Mouse (Mus musculus) adrenal gland, adult (tissue): Measurements from ENCODE around the gene Ttll13.
A peak's percentile ranks its signal among the peaks of the same experiment; 100 is the strongest.

Source experiments
- DNase-seq, 2 experiments: peaks; one replicate each; pipeline ENCODE4 v3.0.0; 2022 to 2023; ENCODE audit warnings: low spot score in 1 of 2; ENCODE audit not compliant: inconsistent age in 2 of 2

Gene Ttll13

GRCm38 (mm10) chr7:80261372-80261990 is 15.3 kb downstream of the Ttll13 start:
- no peak for DNase-seq

- peak; percentile 47 to 84 for DNase-seq
These were observed 18.4 kb downstream of the Ttll13 start for GRCm38 (mm10) chr7:80264606-80265005.

DNA sequence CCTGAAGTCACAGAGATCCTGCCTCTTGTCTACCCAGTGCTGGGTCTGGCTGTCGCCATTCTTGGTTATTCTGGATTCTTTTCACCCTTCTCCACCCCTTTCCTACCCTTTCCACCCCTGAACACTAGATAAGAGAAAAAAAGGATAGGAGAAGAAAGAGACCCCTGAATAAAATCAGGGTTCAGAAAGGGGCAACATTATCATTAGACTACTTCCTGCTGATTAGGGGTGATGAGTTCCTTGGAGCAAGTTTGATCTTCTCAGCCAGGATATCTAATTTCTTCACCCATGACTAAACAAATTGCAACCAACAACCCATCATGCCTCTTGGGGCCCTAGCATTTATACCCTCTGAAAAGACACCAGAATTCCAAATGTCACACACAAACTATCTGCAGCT is 21.6 kb downstream of the Ttll13 start:
- DNase-seq, result no peak

GRCm38 (mm10) chr7:80268897-80269750 is 22.9 kb downstream of the Ttll13 start, which contains the start of gene Vps33b:
Vps33b (plus strand) TSS chr7:80269649.
- peak; percentile 95 to 98 for DNase-seq

GRCm38 (mm10) chr7:80269751-80270255 is 23.6 kb downstream of the Ttll13 start:
- DNase-seq, result no peak

DNA sequence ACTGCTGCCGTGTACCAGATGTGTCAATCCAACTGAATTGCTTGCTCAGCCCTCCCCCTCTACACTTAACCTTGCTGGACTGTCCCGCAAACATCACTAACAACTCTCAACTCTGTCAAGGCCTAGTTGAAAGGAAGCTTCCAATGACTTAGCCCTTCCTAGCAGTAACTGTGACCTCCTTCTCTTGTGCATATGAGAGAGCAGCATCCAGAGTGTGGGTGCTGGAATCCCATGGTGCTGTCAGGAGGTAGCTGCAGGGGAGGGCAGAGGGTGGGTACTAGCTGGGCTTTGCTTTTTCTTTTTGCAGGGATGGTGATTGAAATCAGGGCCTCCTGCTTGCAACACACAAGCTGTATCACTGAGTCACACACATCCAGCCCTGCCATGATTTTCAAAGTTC is 27.3 kb downstream of the Ttll13 start:
- DNase-seq, result peak in 1 of 2 experiments; percentile 80

DNA sequence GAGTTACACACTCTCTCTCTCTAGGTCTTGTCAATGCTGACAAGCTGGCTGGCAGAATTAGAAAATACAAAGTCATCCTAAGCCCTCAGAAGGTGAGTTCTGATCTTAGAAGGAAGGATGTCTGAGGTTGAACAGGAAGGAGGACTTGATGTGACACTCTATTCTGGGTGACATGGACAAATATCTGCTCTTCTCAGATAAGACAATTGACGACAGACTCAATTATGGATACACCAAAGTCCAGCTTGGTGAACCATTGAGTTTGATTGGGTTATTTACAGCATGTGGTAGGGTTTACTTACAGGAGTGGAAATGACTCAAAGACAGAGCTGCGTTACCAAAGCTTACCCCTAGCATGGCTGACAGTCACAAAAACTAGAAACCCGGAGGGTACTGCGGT is 30.2 kb downstream of the Ttll13 start:
- DNase-seq, result no peak

DNA sequence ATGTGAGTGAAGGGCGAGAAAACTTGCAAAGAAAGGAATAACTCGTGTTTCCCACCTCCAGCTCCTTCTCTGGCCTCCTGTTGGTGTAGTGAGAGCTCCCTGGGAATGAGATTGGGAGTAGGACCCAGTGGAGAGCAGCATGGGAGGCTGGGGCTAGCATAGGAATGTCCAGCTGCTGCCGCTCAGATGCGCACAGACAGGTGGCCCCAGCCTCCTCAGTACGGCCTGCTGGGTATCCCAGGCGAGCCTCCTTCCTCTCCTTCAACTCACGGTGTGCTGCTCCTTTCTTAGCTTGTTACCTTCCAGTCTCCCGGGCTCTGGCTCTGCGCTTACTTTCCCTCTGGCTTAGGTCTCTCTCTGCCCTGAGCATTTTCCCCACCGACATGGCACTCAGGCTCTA is 33.9 kb downstream of the Ttll13 start:
- no peak for DNase-seq

GRCm38 (mm10) chr7:80280998-80281397 is 34.8 kb downstream of the Ttll13 start:
- no peak for DNase-seq

- peak; percentile 43 to 75 for DNase-seq
These were observed 35.5 kb downstream of the Ttll13 start for GRCm38 (mm10) chr7:80281646-80282045.

DNA sequence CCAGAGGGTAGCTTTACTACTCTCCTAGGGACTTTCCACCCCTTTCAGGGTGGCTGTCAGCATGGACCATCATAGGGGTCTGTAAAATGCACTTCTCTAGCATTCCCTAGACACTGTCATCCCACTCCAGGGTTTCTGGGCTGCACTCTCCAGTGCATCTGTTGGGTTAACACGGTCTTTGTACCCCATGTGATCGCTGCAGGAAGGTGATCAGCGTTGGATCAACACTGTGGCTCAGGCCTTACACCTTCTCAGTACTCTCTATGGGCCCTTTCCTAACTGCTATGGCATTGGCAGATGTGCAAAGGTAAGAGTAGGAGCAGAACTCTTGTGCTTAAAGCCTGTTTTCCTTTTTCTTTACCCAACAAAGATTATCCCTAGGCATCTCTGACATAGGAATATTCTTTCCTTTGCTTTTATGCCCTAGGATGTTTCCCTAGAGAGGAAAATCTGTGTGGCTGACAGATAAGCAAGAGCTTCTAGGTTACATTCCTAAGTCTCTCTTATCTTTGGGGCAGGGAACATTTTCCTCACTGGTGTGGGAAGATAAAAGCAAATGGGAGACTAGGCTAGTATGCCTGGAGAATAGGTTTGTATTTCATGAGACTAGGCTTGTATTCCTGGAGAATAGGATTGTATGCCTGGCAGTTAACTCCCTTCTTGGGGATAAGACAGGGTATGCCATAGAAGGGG is 37.2 kb downstream of the Ttll13 start:
- DNase-seq, result no peak

- no peak for DNase-seq
These were observed 38.2 kb downstream of the Ttll13 start for GRCm38 (mm10) chr7:80284391-80284790.

DNA sequence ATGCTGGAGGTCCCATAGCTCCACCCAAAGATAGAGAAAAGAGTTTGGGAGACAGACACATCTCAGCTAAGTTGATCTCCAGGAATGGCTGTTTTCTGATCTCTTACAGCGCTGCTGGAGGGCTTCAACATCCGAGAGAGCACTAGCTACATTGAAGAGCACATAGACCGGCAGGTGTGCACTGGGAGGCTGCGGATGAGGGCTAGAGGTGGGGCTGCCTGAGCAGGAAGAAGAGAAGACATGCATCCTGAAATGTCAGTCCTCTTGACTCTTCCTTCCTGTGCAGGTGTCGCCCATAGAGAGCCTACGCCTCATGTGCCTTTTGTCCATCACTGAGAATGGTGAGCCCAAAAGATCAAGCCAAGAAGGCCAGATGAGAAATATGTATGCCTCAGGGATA is 39.5 kb downstream of the Ttll13 start:
- no peak for DNase-seq

DNA sequence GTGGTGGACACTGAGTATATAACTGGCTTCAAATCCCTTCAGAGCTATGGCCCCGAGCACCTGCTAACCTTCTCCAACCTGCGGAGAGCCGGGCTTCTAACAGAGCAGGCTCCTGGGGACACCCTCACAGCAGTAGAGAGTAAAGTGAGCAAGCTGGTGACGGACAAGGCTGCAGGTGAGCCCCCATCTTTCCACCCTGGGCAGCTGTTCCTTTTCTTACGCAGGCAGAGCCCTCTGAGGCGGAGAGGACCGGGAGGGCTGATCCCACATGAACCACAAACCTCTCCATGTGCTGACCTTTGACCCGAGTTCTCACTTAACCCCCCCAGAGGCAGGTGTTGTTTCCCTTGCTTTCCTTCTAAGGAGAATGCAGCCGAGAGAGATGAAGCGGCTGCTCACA is 41.6 kb downstream of the Ttll13 start:
- DNase-seq, result no peak

- DNase-seq, result peak; percentile 99 to 100
These were observed 48.0 kb downstream of the Ttll13 start, which contains the start of gene Prc1 for GRCm38 (mm10) chr7:80294062-80294763. Prc1 (plus strand) TSS chr7:80294450.

- no peak for DNase-seq
These were observed 48.8 kb downstream of the Ttll13 start for GRCm38 (mm10) chr7:80294764-80295648.

- DNase-seq, result no peak
These were observed 50.3 kb downstream of the Ttll13 start for GRCm38 (mm10) chr7:80296462-80296861.

DNA sequence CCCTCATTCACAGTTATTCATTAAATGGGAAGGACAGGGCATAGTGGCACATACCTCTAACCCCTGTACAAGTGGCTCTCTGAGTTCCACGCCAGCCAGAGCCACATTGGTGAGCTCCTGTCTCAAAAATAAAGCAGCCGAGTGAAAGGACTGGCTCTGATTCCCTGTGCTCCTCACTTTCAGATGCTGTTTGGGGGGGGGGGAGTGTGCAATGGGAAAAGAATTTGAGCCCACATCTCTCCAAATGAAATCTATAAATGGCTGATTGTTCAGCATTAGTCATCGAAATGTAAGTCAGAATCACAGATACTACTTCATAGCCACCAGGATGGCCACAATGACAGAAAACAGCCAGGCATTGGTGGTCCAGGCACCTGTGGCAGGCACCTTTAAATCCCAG is 50.9 kb downstream of the Ttll13 start:
- no peak for DNase-seq

GRCm38 (mm10) chr7:80298754-80299153 is 52.6 kb downstream of the Ttll13 start:
- no peak for DNase-seq

DNA sequence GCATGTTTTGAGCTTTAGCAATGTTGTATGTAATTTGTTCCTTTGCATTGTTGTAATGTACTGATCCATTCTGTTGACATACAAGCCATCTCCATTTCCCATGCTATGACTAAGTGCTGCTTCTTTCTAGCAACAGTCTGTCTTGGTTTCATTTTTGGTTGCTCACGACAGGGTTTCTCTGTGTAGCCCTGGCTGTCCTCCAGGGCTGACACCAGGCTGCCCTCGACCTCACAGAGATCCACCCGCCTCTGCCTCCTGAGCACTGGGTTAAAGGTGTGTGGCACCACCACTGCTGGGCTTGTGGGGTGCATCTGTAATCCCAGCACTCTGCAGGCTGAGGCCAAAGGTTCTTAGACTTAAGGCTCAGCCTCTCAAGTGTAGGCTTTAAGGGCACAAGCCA is 53.4 kb downstream of the Ttll13 start:
- peak in 1 of 2 experiments; percentile 43 for DNase-seq
